ENCODE assay signal across 18 mouse cellular contexts in the genomic region with DNA sequence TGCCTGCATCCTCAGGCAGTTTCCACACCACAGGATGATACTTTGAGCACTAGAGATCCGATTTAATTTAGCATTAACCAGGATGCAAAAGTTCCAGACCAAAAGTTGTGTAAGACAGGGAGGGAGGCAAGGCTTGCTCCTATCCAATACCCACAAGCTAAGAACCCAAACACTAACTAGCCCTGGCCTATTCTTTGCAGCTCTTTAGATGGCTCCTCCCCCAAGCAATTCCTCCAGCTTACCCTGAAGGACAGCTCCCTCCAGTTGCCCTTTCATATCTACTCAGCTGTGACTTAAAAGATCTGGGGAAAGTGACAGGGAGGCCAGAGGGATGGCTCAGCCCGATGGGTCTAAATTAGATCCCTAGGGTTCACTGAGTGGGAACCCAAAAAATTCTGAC. TPM values are rescaled to one million over a fixed set of nuclear protein-coding genes. Genes with fewer than 3 reads are reported as not detected.
A peak's percentile ranks its signal among the peaks of the same experiment; 100 is the strongest.
DNase-seq lines count a peak whose midpoint lies in the region; ATAC-seq lines count a peak whose summit lies in the region.
"Had no signal": no experiment of that assay in that cellular context is flagged by ENCODE, and none has a peak within 500 bp of the region (broad histone marks: within the 10 kb centered on the region; RNA-seq: fewer than 3 reads in every experiment).

No protein-coding gene starts in this region.

- H3K4me2 ChIP-seq in heart, embryonic 11.5 days = no peak overlapping the region
- no peak overlapping the region for H3K4me2 ChIP-seq in kidney, embryonic 15.5 days
- H3K4me2 ChIP-seq: forebrain, embryonic 12.5 days; liver, embryonic 15.5 days; midbrain, embryonic 12.5 days; neural tube, embryonic 15.5 days had no signal

- H3K27me3 ChIP-seq in heart, embryonic 11.5 days (ENCODE audit: control insufficient read depth, insufficient read depth, low read length) = no peaks in the 10 kb centered on the region
- no peaks in the 10 kb centered on the region for H3K27me3 ChIP-seq in kidney, embryonic 15.5 days
- H3K27me3 ChIP-seq: forebrain, embryonic 12.5 days; liver, embryonic 15.5 days; midbrain, embryonic 12.5 days; neural tube, embryonic 15.5 days had no signal

- 58% methylated on average over 2 of the region's 2 CpGs for WGBS in heart, embryonic 11.5 days (ENCODE audit: insufficient replicate concordance)
- 56% methylated on average over 2 of the region's 2 CpGs for WGBS in kidney, embryonic 15.5 days

- ATAC-seq in heart, embryonic 11.5 days (replicated peaks; ENCODE audit: insufficient number of reproducible peaks, low FRiP score, low TSS enrichment) = no peak
- 0 out of 2 replicates have a peak, but pooled peaks have one; percentile 56 for ATAC-seq in kidney, embryonic 15.5 days (replicated peaks; ENCODE audit: low FRiP score)
- no peak for ATAC-seq in frontal cortex, adult (ENCODE audit: low TSS enrichment)
- ATAC-seq: hindbrain, postnatal 0 days had no signal

- H3K36me3 ChIP-seq in heart, embryonic 11.5 days (ENCODE audit: control insufficient read depth, insufficient read depth, low read length) = peaks cover 18% of the 10 kb centered on the region
- H3K36me3 ChIP-seq in kidney, embryonic 15.5 days = peaks cover 83% of the 10 kb centered on the region

- intact Hi-C loops in heart, postnatal 14 days (cut with DNase I) = loop anchor here (2.0 kb wide), 1 partner anchor 19 kb away; no protein-coding TSS in a partner anchor
- intact Hi-C loops in left cerebral cortex, postnatal 25 days (cut with DNase I) = no loop called here

- H3K4me1 ChIP-seq in heart, embryonic 11.5 days (ENCODE audit: control insufficient read depth, insufficient read depth, low read length) = peaks cover 60% of the 10 kb centered on the region
- H3K4me1 ChIP-seq in kidney, embryonic 15.5 days = peaks cover 51% of the 10 kb centered on the region

- no peak for DNase-seq in heart, postnatal 14 days
- peak; percentile 43 for DNase-seq in 416B (ENCODE audit: low read depth)
- DNase-seq in embryo, embryonic 10 days (ENCODE audit: low spot score) = peak; percentile 40
- no peak for DNase-seq in left cerebral cortex, postnatal 25 days (ENCODE audit: low spot score in 2 of 2)
- DNase-seq in thymus, postnatal 25 days = no peak
- DNase-seq: cerebellum, adult 11-12 months; cerebellum, postnatal 36 days; lung, postnatal 36 days; thymus, adult 2 months had no signal

- no peaks in the 10 kb centered on the region for H3K9me3 ChIP-seq in heart, embryonic 11.5 days (replicated peaks; ENCODE audit: control insufficient read depth, low read length)
- H3K9me3 ChIP-seq in kidney, embryonic 15.5 days (replicated peaks) = no peaks in the 10 kb centered on the region
- H3K9me3 ChIP-seq: forebrain, embryonic 12.5 days; liver, embryonic 15.5 days; midbrain, embryonic 12.5 days; neural tube, embryonic 15.5 days had no signal

- H3K27ac ChIP-seq in heart, embryonic 11.5 days (ENCODE audit: low read depth, low read length) = peak overlapping the region; percentile 6; the same call in 1 of the 2 replicates
- no peak overlapping the region for H3K27ac ChIP-seq in kidney, embryonic 15.5 days
- H3K27ac ChIP-seq: forebrain, embryonic 12.5 days; hindbrain, postnatal 0 days; liver, embryonic 15.5 days; midbrain, embryonic 12.5 days; neural tube, embryonic 15.5 days had no signal

- H3K4me3 ChIP-seq in heart, embryonic 11.5 days (ENCODE audit: low read depth, low read length) = no peak overlapping the region
- H3K4me3 ChIP-seq in kidney, embryonic 15.5 days (replicated peaks) = no peak overlapping the region
- H3K4me3 ChIP-seq: forebrain, embryonic 12.5 days; layer of hippocampus, adult 2 months; liver, embryonic 15.5 days; midbrain, embryonic 12.5 days; neural tube, embryonic 15.5 days had no signal

- H3K9ac ChIP-seq in heart, embryonic 11.5 days (ENCODE audit: low read depth, low read length) = no peak overlapping the region
- no peak overlapping the region for H3K9ac ChIP-seq in kidney, embryonic 15.5 days
- H3K9ac ChIP-seq: forebrain, embryonic 12.5 days; liver, embryonic 15.5 days; midbrain, embryonic 12.5 days; neural tube, embryonic 15.5 days had no signal

RNA-seq across cellular contexts. Expression of a gene that starts 36.9 kb away (rescaled TPM):
- 11.4 and 13.9 TPM in 2 replicates for polyA plus RNA-seq in heart, embryonic 11.5 days (2014; fragmentation: Nextera tagmentation; extraction: Ambion mirVana)
- 10 to 100 TPM; 10.4 to 10.7 TPM for total RNA-seq in heart, postnatal 14 days (2021)
- polyA plus RNA-seq in kidney, embryonic 15.5 days (2015; fragmentation: Nextera tagmentation; extraction: Ambion mirVana) = 19.9 and 20.2 TPM in 2 replicates
- total RNA-seq in left cerebral cortex, postnatal 25 days (2021) = 1 to 10 TPM; 6.9 to 7.4 TPM

RNA-seq across cellular contexts. Expression of a gene that starts 47.2 kb away (rescaled TPM):
- polyA plus RNA-seq in heart, embryonic 11.5 days (2014; fragmentation: Nextera tagmentation; extraction: Ambion mirVana) = 26.7 and 34.2 TPM in 2 replicates
- 10 to 100 TPM; 45.2 to 48.8 TPM for total RNA-seq in heart, postnatal 14 days (2021)
- polyA plus RNA-seq in kidney, embryonic 15.5 days (2015; fragmentation: Nextera tagmentation; extraction: Ambion mirVana) = 33.5 and 36.1 TPM in 2 replicates
- 10 to 100 TPM; 81.0 to 88.3 TPM for total RNA-seq in left cerebral cortex, postnatal 25 days (2021)

RNA-seq across cellular contexts. Expression of a gene that starts 59.4 kb away (rescaled TPM):
- polyA plus RNA-seq in heart, embryonic 11.5 days (2014; fragmentation: Nextera tagmentation; extraction: Ambion mirVana) = 1.5 and 2.5 TPM in 2 replicates
- 10 to 100 TPM; 17.6 to 21.6 TPM for total RNA-seq in heart, postnatal 14 days (2021)
- polyA plus RNA-seq in kidney, embryonic 15.5 days (2015; fragmentation: Nextera tagmentation; extraction: Ambion mirVana) = 2.5 and 3.8 TPM in 2 replicates
- total RNA-seq in left cerebral cortex, postnatal 25 days (2021) = 10 to 100 TPM; 30.9 to 40.6 TPM

Comparison
In these comparisons a context has a peak if more than half of its experiments do, and no peak if none do; other contexts are left out.
1. DNase-seq: peak in 416B (single experiment) and embryo, embryonic 10 days (single experiment); none in heart, postnatal 14 days (0 of 2), left cerebral cortex, postnatal 25 days (0 of 2) and thymus, postnatal 25 days (single experiment).